Mouse (Mus musculus): Measurements from ENCODE around the gene Frs2. TPM values are rescaled to one million over a fixed set of nuclear protein-coding genes. Genes with fewer than 3 reads are reported as not detected.
A peak's percentile ranks its signal among the peaks of the same experiment; 100 is the strongest.
"Not testable (repeated sequence)": the region's sequence is repeated elsewhere in the genome, so short reads cannot be mapped to it uniquely, and the experiment has no call there.

Gene Frs2
- total and polyA plus RNA-seq, 3 experiments: 16.6 to 105 (median 19.6) TPM

- Histone ChIP-seq H3K36me3 (replicated peaks) (no peaks in the 10 kb centered on the region), H3K9me3 (replicated peaks) (no peaks in the 10 kb centered on the region), H3K4me3 (ENCODE audit: low read depth, low read length) (no peak overlapping the region), H3K27me3 (ENCODE audit: insufficient read depth, low read length) (peaks cover 20% of the 10 kb centered on the region), H3K4me1 (ENCODE audit: insufficient read depth, low read depth, low read length) (peaks cover 2% of the 10 kb centered on the region; the same call in 1 of the 2 replicates)
- TF ChIP-seq CTCF (IDR thresholded peaks at IDR 0.05; ENCODE audit: low read depth, low read length) (peak; percentile 47), GATA2 (IDR thresholded peaks at IDR 0.05; ENCODE audit: borderline replicate concordance, low read depth, low read length) (no peak)
- peak; percentile 73; the same call in 1 of the 2 replicates for ATAC-seq (ENCODE audit: extremely low read depth, insufficient number of reproducible peaks, low FRiP score, poor library complexity, severe bottlenecking)
- DNase-seq (ENCODE audit: low spot score): peak; percentile 40
Observed at GRCm38 (mm10) chr10:117033785-117034184, 114.5 kb downstream of the Frs2 start.

- H3K4me3 ChIP-seq (ENCODE audit: low read depth, low read length): no peak overlapping the region
Observed at GRCm38 (mm10) chr10:117031160-117031559, 117.2 kb downstream of the Frs2 start.

DNA sequence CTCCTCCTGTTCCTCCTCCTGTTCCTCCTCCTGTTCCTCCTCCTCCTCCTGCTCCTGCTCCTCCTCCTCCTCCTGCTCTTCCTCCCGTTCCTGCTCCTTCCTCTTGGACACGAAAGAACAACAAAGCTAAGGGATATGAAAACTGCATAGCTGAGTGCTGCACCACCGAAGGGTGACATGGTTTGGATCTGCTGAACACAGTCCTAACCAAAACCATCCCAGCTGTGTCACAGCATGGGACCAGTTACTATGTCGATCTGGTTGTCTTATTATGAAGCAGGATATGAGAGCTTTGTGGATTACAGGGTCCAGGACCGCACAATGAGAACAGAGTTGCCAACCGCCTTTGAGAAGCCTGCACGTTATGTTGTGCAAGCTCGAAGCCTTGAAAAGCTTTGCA is 122.2 kb downstream of the Frs2 start:
- TF ChIP-seq GATA2 (IDR thresholded peaks at IDR 0.05; ENCODE audit: borderline replicate concordance, low read depth, low read length): no peak
- H3K4me3 ChIP-seq (ENCODE audit: low read depth, low read length): no peak overlapping the region
- ATAC-seq (ENCODE audit: extremely low read depth, insufficient number of reproducible peaks, low FRiP score, poor library complexity, severe bottlenecking) (no peak), DNase-seq (ENCODE audit: low spot score) (no peak)
- H3K27me3 ChIP-seq (ENCODE audit: insufficient read depth, low read length): peaks cover 15% of the 10 kb centered on the region; the same call in 1 of the 2 replicates
- no peaks in the 10 kb centered on the region for H3K36me3 ChIP-seq (replicated peaks)
- no peaks in the 10 kb centered on the region; the same call in 1 of the 2 replicates for H3K4me1 ChIP-seq (ENCODE audit: insufficient read depth, low read depth, low read length)
- no peaks in the 10 kb centered on the region for H3K9me3 ChIP-seq (replicated peaks)

More at GRCm38 (mm10) chr10:117031160-117031559, 117.2 kb downstream of the Frs2 start:
- Histone ChIP-seq H3K4me1 (ENCODE audit: insufficient read depth, low read depth, low read length) (peaks cover 2% of the 10 kb centered on the region; the same call in 1 of the 2 replicates), H3K9me3 (replicated peaks) (no peaks in the 10 kb centered on the region), H3K27me3 (ENCODE audit: insufficient read depth, low read length) (peaks cover 14% of the 10 kb centered on the region), H3K36me3 (replicated peaks) (no peaks in the 10 kb centered on the region)
- no peak for TF ChIP-seq POLR2AphosphoS5 (IDR thresholded peaks at IDR 0.05; ENCODE audit: insufficient replicate concordance, low read depth, low read length)
- no peak for TF ChIP-seq GATA1 (IDR thresholded peaks at IDR 0.05; ENCODE audit: borderline replicate concordance, low read length)
- no peak for TF ChIP-seq CTCF (IDR thresholded peaks at IDR 0.05; ENCODE audit: low read depth, low read length)
- no peak for TF ChIP-seq GATA2 (IDR thresholded peaks at IDR 0.05; ENCODE audit: borderline replicate concordance, low read depth, low read length)
- no peak for TF ChIP-seq TAL1 (conservative IDR thresholded peaks at IDR 0.05; ENCODE audit: low read depth, low read length)
- ATAC-seq (ENCODE audit: extremely low read depth, insufficient number of reproducible peaks, low FRiP score, poor library complexity, severe bottlenecking): no peak
- no peak for DNase-seq (ENCODE audit: low spot score)

DNA sequence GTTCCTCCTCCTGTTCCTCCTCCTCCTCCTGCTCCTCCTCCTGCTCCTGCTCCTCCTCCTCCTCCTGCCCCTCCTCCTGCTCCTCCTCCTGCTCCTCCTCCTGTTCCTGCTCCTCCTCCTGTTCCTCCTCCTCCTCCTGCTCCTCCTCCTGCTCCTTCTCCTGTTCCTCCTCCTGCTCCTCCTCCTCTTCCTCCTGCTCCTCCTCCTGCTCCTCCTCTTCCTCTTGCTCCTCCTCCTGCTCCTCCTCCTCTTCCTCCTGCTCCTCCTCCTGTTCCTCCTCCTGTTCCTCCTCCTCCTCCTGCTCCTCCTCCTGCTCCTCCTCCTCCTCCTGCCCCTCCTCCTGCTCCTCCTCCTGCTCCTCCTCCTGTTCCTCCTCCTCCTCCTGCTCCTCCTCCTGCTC is 122.6 kb downstream of the Frs2 start:
- not testable (repeated sequence) for H3K4me1 ChIP-seq (ENCODE audit: insufficient read depth, low read depth, low read length)
- H3K27me3 ChIP-seq (ENCODE audit: insufficient read depth, low read length): peaks cover 15% of the 10 kb centered on the region; the same call in 1 of the 2 replicates

GRCm38 (mm10) chr10:117023693-117024092 is 124.6 kb downstream of the Frs2 start:
- DNase-seq (ENCODE audit: low spot score) (no peak), ATAC-seq (ENCODE audit: extremely low read depth, insufficient number of reproducible peaks, low FRiP score, poor library complexity, severe bottlenecking) (no peak)
- H3K4me3 ChIP-seq (ENCODE audit: low read depth, low read length): no peak overlapping the region
- H3K27me3 ChIP-seq (ENCODE audit: insufficient read depth, low read length): peaks cover 16% of the 10 kb centered on the region; the same call in 1 of the 2 replicates
- no peaks in the 10 kb centered on the region; the same call in 1 of the 2 replicates for H3K4me1 ChIP-seq (ENCODE audit: insufficient read depth, low read depth, low read length)
- TF ChIP-seq POLR2AphosphoS5 (IDR thresholded peaks at IDR 0.05; ENCODE audit: insufficient replicate concordance, low read depth, low read length) (no peak), GATA2 (IDR thresholded peaks at IDR 0.05; ENCODE audit: borderline replicate concordance, low read depth, low read length) (no peak), TAL1 (conservative IDR thresholded peaks at IDR 0.05; ENCODE audit: low read depth, low read length) (no peak), GATA1 (IDR thresholded peaks at IDR 0.05; ENCODE audit: borderline replicate concordance, low read length) (no peak), CTCF (IDR thresholded peaks at IDR 0.05; ENCODE audit: low read depth, low read length) (no peak)
- no peaks in the 10 kb centered on the region for H3K36me3 ChIP-seq (replicated peaks)
- H3K9me3 ChIP-seq (replicated peaks): no peaks in the 10 kb centered on the region

More for the DNA sequence above, 122.6 kb downstream of the Frs2 start:
- H3K36me3 ChIP-seq (replicated peaks); ATAC-seq (ENCODE audit: extremely low read depth, insufficient number of reproducible peaks, low FRiP score, poor library complexity, severe bottlenecking); DNase-seq (ENCODE audit: low spot score); H3K4me3 ChIP-seq (ENCODE audit: low read depth, low read length); H3K9me3 ChIP-seq (replicated peaks): not testable (repeated sequence)

DNA sequence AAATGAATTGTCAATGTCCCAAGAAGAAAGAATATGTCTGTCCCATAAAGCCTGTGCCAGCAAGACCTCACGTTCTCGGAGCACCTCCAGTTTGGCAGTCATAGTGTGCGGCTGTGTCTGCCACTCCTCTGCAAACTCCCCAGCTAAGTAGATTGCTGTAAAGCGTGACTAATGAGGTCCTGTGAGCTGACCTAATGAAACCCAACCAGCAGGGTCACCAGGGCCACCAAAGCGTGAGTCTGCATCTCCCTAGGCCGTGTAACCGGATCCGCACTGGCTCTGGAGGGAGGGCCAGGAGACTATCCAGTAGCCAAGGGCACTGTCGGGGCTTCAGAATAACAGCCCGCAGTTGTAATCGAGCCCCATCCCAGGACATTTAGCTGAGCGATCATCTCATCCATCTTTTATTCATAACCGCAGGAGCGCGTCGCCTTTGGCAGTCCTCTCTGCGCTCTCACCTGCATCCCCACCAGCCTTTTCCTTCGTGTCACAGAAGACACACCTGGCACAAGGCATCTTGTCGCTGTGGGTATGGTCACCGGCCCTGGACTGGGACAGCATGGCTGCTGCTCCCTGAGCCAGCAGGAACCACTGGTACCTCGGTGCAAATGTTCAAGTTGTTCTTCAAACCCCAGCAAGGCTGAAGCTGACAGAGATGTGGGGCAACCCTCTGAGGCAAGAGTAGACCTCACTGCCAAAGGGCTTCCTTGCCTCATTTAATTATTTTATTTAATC is 127.1 kb downstream of the Frs2 start:
- Histone ChIP-seq H3K4me1 (ENCODE audit: insufficient read depth, low read depth, low read length) (no peaks in the 10 kb centered on the region; the same call in 1 of the 2 replicates), H3K4me3 (ENCODE audit: low read depth, low read length) (no peak overlapping the region), H3K36me3 (replicated peaks) (no peaks in the 10 kb centered on the region), H3K27me3 (ENCODE audit: insufficient read depth, low read length) (peaks cover 16% of the 10 kb centered on the region; the same call in 1 of the 2 replicates), H3K9me3 (replicated peaks) (peaks cover 8% of the 10 kb centered on the region)
- no peak for ATAC-seq (ENCODE audit: extremely low read depth, insufficient number of reproducible peaks, low FRiP score, poor library complexity, severe bottlenecking)
- TF ChIP-seq TAL1 (conservative IDR thresholded peaks at IDR 0.05; ENCODE audit: low read depth, low read length) (no peak), CTCF (IDR thresholded peaks at IDR 0.05; ENCODE audit: low read depth, low read length) (no peak), POLR2AphosphoS5 (IDR thresholded peaks at IDR 0.05; ENCODE audit: insufficient replicate concordance, low read depth, low read length) (no peak), GATA2 (IDR thresholded peaks at IDR 0.05; ENCODE audit: borderline replicate concordance, low read depth, low read length) (no peak), GATA1 (IDR thresholded peaks at IDR 0.05; ENCODE audit: borderline replicate concordance, low read length) (no peak)
- no peak for DNase-seq (ENCODE audit: low spot score)

Other genes with a start within 250 kb of the Frs2 start
- 14.0 and 14.3 TPM in 2 replicates for gene Rab3ip, start 197.8 kb downstream of the Frs2 start, total RNA-seq (2014; fragmentation: Nextera tagmentation)
- gene Rab3ip, start 197.8 kb downstream of the Frs2 start, total RNA-seq (2017): 14.4 and 18.8 TPM in 2 replicates
- gene Rab3ip, start 197.8 kb downstream of the Frs2 start, polyA plus RNA-seq (2012): 12.8 and 15.2 TPM in 2 replicates
- not detected in 2 replicates for gene Gm10271, start 175.9 kb downstream of the Frs2 start, total RNA-seq (2014; fragmentation: Nextera tagmentation)
- gene Gm10271, start 175.9 kb downstream of the Frs2 start, total RNA-seq (2017): not detected in 2 replicates
- gene Gm10271, start 175.9 kb downstream of the Frs2 start, polyA plus RNA-seq (2012): not detected in 2 replicates
- gene Best3, start 162.2 kb downstream of the Frs2 start, total RNA-seq (2014; fragmentation: Nextera tagmentation): not detected in 2 replicates
- gene Best3, start 162.2 kb downstream of the Frs2 start, total RNA-seq (2017): not detected in 2 replicates
- not detected in 2 replicates for gene Best3, start 162.2 kb downstream of the Frs2 start, polyA plus RNA-seq (2012)
- gene Lrrc10, start 103.2 kb downstream of the Frs2 start, total RNA-seq (2014; fragmentation: Nextera tagmentation): not detected in 2 replicates
- 0.06 TPM in 1 of 2 replicates, not detected in the other for gene Lrrc10, start 103.2 kb downstream of the Frs2 start, total RNA-seq (2017)
- 0.04 and 0.13 TPM in 2 replicates for gene Lrrc10, start 103.2 kb downstream of the Frs2 start, polyA plus RNA-seq (2012)
- 535 and 554 TPM in 2 replicates for gene Cct2, start 84.7 kb downstream of the Frs2 start, total RNA-seq (2014; fragmentation: Nextera tagmentation)
- 620 and 644 TPM in 2 replicates for gene Cct2, start 84.7 kb downstream of the Frs2 start, total RNA-seq (2017)
- 38.5 and 38.6 TPM in 2 replicates for gene Cct2, start 84.7 kb downstream of the Frs2 start, polyA plus RNA-seq (2012)
- 34.2 and 35.2 TPM in 2 replicates for gene Yeats4, start 76.0 kb upstream of the Frs2 start, total RNA-seq (2014; fragmentation: Nextera tagmentation)
- 72.3 and 83.9 TPM in 2 replicates for gene Yeats4, start 76.0 kb upstream of the Frs2 start, total RNA-seq (2017)
- 75.8 and 92.3 TPM in 2 replicates for gene Yeats4, start 76.0 kb upstream of the Frs2 start, polyA plus RNA-seq (2012)
- gene 9530003J23Rik, start 90.2 kb upstream of the Frs2 start, total RNA-seq (2014; fragmentation: Nextera tagmentation): not detected in 2 replicates
- 0.12 and 0.16 TPM in 2 replicates for gene 9530003J23Rik, start 90.2 kb upstream of the Frs2 start, total RNA-seq (2017)
- gene 9530003J23Rik, start 90.2 kb upstream of the Frs2 start, polyA plus RNA-seq (2012): not detected in 2 replicates
- gene Lyz2, start 133.8 kb upstream of the Frs2 start, total RNA-seq (2014; fragmentation: Nextera tagmentation): not detected in 2 replicates
- gene Lyz2, start 133.8 kb upstream of the Frs2 start, total RNA-seq (2017): 6.9 and 7.3 TPM in 2 replicates
- gene Lyz2, start 133.8 kb upstream of the Frs2 start, polyA plus RNA-seq (2012): 0.11 and 0.14 TPM in 2 replicates
- not detected in 2 replicates for gene Lyz1, start 144.3 kb upstream of the Frs2 start, total RNA-seq (2014; fragmentation: Nextera tagmentation)
- 0.11 TPM in 1 of 2 replicates, not detected in the other for gene Lyz1, start 144.3 kb upstream of the Frs2 start, total RNA-seq (2017)
- gene Lyz1, start 144.3 kb upstream of the Frs2 start, polyA plus RNA-seq (2012): not detected in 2 replicates
- 232 and 244 TPM in 2 replicates for gene Cpsf6, start 231.5 kb upstream of the Frs2 start, total RNA-seq (2014; fragmentation: Nextera tagmentation)
- gene Cpsf6, start 231.5 kb upstream of the Frs2 start, total RNA-seq (2017): 142 and 177 TPM in 2 replicates
- gene Cpsf6, start 231.5 kb upstream of the Frs2 start, polyA plus RNA-seq (2012): 285 and 393 TPM in 2 replicates